Mouse (Mus musculus) heart, adult 8-10 months (tissue): ENCODE results near the gene Zfp92. TPM values are rescaled to one million over a fixed set of nuclear protein-coding genes. Genes with fewer than 3 reads are reported as not detected.

Experiments
- DNase-seq: peaks from one replicate; pipeline ENCODE4 v3.0.0; 2022; ENCODE audit warnings: low spot score
- total RNA-seq, 4 experiments: library from RNA; stranded (reverse); gene quantifications; 2 replicates each; pipeline ENCODE4 v1.2.4; 2022

The Zfp92 gene
- total RNA-seq, 4 experiments from 2014 or later = not detected

GRCm38 (mm10) chrX:73474340-73475165 is 63.7 kb downstream of the Zfp92 start:
- DNase-seq = no peak

- no peak for DNase-seq
Observed at GRCm38 (mm10) chrX:73475658-73476256, 64.9 kb downstream of the Zfp92 start.

- DNase-seq = peak; percentile 67
Observed at GRCm38 (mm10) chrX:73476621-73477020, 65.7 kb downstream of the Zfp92 start.

- DNase-seq = no peak
Observed at GRCm38 (mm10) chrX:73477500-73477899, 66.6 kb downstream of the Zfp92 start.

Other genes with a start within 250 kb of the Zfp92 start
- gene Spin2d, start 234.1 kb upstream of the Zfp92 start, total RNA-seq = not detected
- 1 to 10 TPM in 2 of 4 experiments, under 1 TPM in 2; 0.27 to 1.8 (median 1.2) TPM for gene Xlr3b, start 218.9 kb upstream of the Zfp92 start, total RNA-seq
- 1 to 10 TPM in 1 of 4 experiments, under 1 TPM in 1, not detected in 2; 0.17 to 1.5 TPM for gene Xlr4b, start 196.8 kb upstream of the Zfp92 start, total RNA-seq
- gene F8a, start 182.8 kb upstream of the Zfp92 start, total RNA-seq = 1 to 10 TPM; 6.9 to 7.6 (median 7.3) TPM
- gene Xlr4c, start 168.0 kb upstream of the Zfp92 start, total RNA-seq = not detected
- not detected for gene Xlr3c, start 145.7 kb upstream of the Zfp92 start, total RNA-seq
- gene Xlr5a, start 118.1 kb upstream of the Zfp92 start, total RNA-seq = not detected
- gene Xlr5c, start 118.1 kb upstream of the Zfp92 start, total RNA-seq = not detected
- gene Gm45015, start 74.3 kb upstream of the Zfp92 start, total RNA-seq = not detected
- 1 to 10 TPM; 6.1 to 7.5 (median 6.7) TPM for gene Zfp275, start 68.5 kb upstream of the Zfp92 start, total RNA-seq
- not detected for gene Gm18336, start 12.4 kb upstream of the Zfp92 start, total RNA-seq
- gene Trex2, start 24.2 kb downstream of the Zfp92 start, total RNA-seq = not detected
- 1 to 10 TPM; 5.0 to 6.3 (median 5.4) TPM for gene Haus7, start 47.9 kb downstream of the Zfp92 start, total RNA-seq
- gene Bgn, start 72.5 kb downstream of the Zfp92 start, total RNA-seq = 100 to 1,000 TPM; 152 to 198 (median 182) TPM
- under 1 TPM; 0.16 to 0.53 (median 0.21) TPM for gene Atp2b3, start 92.0 kb downstream of the Zfp92 start, total RNA-seq
- under 1 TPM in 1 of 4 experiments, not detected in 3; 0.19 TPM for gene Dusp9, start 228.3 kb downstream of the Zfp92 start, total RNA-seq
- gene Pnck, start 249.0 kb downstream of the Zfp92 start, total RNA-seq = 1 to 10 TPM; 5.2 to 9.5 (median 8.1) TPM